Mouse (Mus musculus): ENCODE measurements around the gene Khdc1b.

DNA sequence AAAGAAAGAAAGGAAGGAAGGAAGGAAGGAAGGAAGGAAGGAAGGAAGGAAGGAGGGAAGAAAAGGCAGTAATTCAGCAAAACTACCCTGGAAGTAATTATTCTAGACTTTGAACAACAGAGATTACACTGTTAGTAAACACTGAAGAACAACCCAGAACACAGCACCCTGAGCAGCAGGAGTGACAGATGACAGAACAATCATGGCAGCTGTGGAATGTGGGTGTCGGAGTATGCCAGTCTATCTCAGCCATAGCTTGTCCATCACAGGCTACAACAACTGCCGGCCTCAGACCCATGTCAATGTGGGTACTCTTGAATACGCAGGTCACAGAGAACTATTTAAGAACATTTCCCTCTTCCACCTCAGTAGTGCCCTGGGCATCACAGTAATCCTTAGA, 48.3 kb downstream of the Khdc1b start:
- TF ChIP-seq CTCF (conservative IDR thresholded peaks at IDR 0.05; ENCODE audit: low read length) = no peak
- no peak for TF ChIP-seq NANOG (IDR thresholded peaks at IDR 0.05; ENCODE audit: borderline replicate concordance, low read length)

Data from E14TG2a.4 (cell line).